Mouse (Mus musculus): ENCODE measurements around the gene Cnga3.

- no peak for TF ChIP-seq POLR2A (IDR thresholded peaks at IDR 0.05; ENCODE audit: insufficient read length, low read depth)
- no peak for TF ChIP-seq E2F4 (IDR thresholded peaks at IDR 0.05; ENCODE audit: insufficient read depth)
- no peak for TF ChIP-seq USF1 (IDR thresholded peaks at IDR 0.05; ENCODE audit: low read depth)
- TF ChIP-seq TCF12 (IDR thresholded peaks at IDR 0.05; ENCODE audit: insufficient read depth, poor library complexity, severe bottlenecking) = no peak
- TF ChIP-seq POLR2AphosphoS2 (IDR thresholded peaks at IDR 0.05; ENCODE audit: insufficient read length, low read depth) = no peak
- no peak for TF ChIP-seq TCF3 (IDR thresholded peaks at IDR 0.05; ENCODE audit: insufficient read length, low read depth)
- TF ChIP-seq REST (IDR thresholded peaks at IDR 0.05; ENCODE audit: insufficient read depth, insufficient read length) = no peak
Observed at GRCm38 (mm10) chr1:37300650-37301049, 86.4 kb downstream of the Cnga3 start.

Measured in myocyte (in vitro differentiated cells).